Mouse (Mus musculus): Measurements from ENCODE around the gene Xrcc6. TPM values are rescaled to one million over a fixed set of nuclear protein-coding genes. Genes with fewer than 3 reads are reported as not detected.
A peak's percentile ranks its signal among the peaks of the same experiment; 100 is the strongest.

The Xrcc6 gene
- polyA plus RNA-seq, 1 experiment from 2014 or later = 46.0 TPM

GRCm38 (mm10) chr15:82011947-82012346, 24.3 kb downstream of the Xrcc6 start:
- H3K4me3 ChIP-seq (replicated peaks) = no peak overlapping the region
- no peaks in the 10 kb centered on the region for H3K27me3 ChIP-seq
- ATAC-seq = no peak
- no peaks in the 10 kb centered on the region for H3K9me3 ChIP-seq
- H3K4me1 ChIP-seq (replicated peaks) = peaks cover 26% of the 10 kb centered on the region
- no peaks in the 10 kb centered on the region for H3K36me3 ChIP-seq
- 92% methylated on average over 6 of the region's 6 CpGs for WGBS
- no peak overlapping the region for H3K4me2 ChIP-seq (replicated peaks)
- no peak overlapping the region for H3K27ac ChIP-seq
- no peak overlapping the region for H3K9ac ChIP-seq (replicated peaks)

GRCm38 (mm10) chr15:82014745-82015391, 27.2 kb downstream of the Xrcc6 start:
- ATAC-seq = no peak
- Histone ChIP-seq H3K27me3 (no peaks in the 10 kb centered on the region), H3K9me3 (no peaks in the 10 kb centered on the region), H3K36me3 (peaks cover 9% of the 10 kb centered on the region), H3K9ac (replicated peaks) (peak overlapping the region; percentile 90), H3K4me1 (replicated peaks) (peaks cover 32% of the 10 kb centered on the region), H3K27ac (peak overlapping the region; percentile 78), H3K4me3 (replicated peaks) (peak overlapping the region; percentile 85), H3K4me2 (replicated peaks) (peak overlapping the region; percentile 96)
- WGBS = 18% methylated on average over 9 of the region's 9 CpGs

GRCm38 (mm10) chr15:82015392-82016100, 27.9 kb downstream of the Xrcc6 start:
- Histone ChIP-seq H3K27me3 (no peaks in the 10 kb centered on the region), H3K9me3 (no peaks in the 10 kb centered on the region), H3K4me1 (replicated peaks) (peaks cover 32% of the 10 kb centered on the region), H3K27ac (peak overlapping the region; percentile 78), H3K36me3 (peaks cover 12% of the 10 kb centered on the region), H3K9ac (replicated peaks) (peak overlapping the region; percentile 90), H3K4me3 (replicated peaks) (peak overlapping the region; percentile 85), H3K4me2 (replicated peaks) (peak overlapping the region; percentile 96)
- peak; percentile 12 for ATAC-seq
- under 1% methylated on average over 37 of the region's 39 CpGs for WGBS

DNA sequence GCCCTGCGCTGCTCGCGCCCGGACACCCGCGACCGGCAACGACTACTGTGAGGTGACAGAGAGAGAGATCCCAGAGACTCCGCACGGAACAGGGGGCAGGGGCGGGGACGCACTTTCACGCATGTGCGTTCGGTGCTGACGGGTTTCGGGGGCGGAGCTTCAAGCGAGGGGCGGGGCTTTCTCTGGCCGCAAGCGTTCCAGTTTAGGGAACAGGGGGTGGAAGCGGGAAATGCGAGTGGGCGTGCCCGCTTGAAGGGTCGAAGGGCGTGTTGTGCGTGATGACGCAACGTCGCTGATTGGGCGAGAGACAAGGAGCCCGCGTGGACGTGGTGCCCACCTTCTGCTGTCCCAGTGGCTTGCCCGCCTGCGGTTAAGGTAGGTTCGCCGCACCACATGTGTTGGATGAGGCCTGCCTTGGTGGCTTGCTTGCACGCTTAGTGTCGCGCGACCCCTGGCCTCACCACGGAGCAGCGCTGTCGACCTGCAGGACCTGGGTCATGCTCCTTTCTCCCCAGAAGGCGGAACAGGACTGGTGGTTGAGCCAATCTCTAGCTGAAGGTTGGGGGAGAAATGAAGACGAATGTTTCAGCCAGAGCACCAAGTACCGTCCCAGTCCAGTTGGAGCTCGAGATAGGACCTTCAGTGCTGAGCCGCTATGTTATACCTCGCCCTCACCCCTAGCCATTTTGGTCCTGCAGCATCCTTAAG, 28.6 kb downstream of the Xrcc6 start:
- Histone ChIP-seq H3K9me3 (no peaks in the 10 kb centered on the region), H3K36me3 (peaks cover 12% of the 10 kb centered on the region), H3K27ac (peak overlapping the region; percentile 80), H3K4me1 (replicated peaks) (peaks cover 32% of the 10 kb centered on the region), H3K4me2 (replicated peaks) (peak overlapping the region; percentile 96), H3K4me3 (replicated peaks) (peak overlapping the region; percentile 85), H3K9ac (replicated peaks) (peak overlapping the region; percentile 90), H3K27me3 (no peaks in the 10 kb centered on the region)
- WGBS = under 1% methylated on average over 53 of the region's 53 CpGs
- peak; percentile 97 for ATAC-seq

DNA sequence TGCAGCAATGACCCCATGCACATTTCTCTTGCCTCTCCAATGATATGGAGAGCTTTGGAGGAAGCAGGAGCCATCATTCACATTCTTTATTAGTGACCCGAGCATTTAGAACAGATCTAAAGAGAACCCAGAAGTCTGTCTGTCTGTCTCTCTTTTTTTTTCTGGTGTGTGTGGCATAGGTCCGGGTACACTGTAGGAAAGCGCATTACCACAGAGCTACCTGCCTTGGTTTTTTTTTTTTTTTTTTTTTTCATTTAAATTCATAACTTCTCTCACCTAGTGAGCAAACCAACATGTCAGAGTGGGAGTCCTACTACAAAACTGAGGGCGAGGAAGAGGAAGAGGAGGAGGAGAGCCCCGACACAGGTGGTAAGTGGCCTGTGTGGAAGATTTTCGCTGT, 29.2 kb downstream of the Xrcc6 start:
- no peaks in the 10 kb centered on the region for H3K27me3 ChIP-seq
- peaks cover 32% of the 10 kb centered on the region for H3K4me1 ChIP-seq (replicated peaks)
- no peaks in the 10 kb centered on the region for H3K9me3 ChIP-seq
- peak overlapping the region; percentile 85 for H3K4me3 ChIP-seq (replicated peaks)
- H3K27ac ChIP-seq = peak overlapping the region; percentile 80
- peaks cover 16% of the 10 kb centered on the region for H3K36me3 ChIP-seq
- WGBS = 26% methylated on average over 6 of the region's 6 CpGs
- peak overlapping the region; percentile 79 for H3K9ac ChIP-seq (replicated peaks)
- ATAC-seq = no peak
- peak overlapping the region; percentile 96 for H3K4me2 ChIP-seq (replicated peaks)

DNA sequence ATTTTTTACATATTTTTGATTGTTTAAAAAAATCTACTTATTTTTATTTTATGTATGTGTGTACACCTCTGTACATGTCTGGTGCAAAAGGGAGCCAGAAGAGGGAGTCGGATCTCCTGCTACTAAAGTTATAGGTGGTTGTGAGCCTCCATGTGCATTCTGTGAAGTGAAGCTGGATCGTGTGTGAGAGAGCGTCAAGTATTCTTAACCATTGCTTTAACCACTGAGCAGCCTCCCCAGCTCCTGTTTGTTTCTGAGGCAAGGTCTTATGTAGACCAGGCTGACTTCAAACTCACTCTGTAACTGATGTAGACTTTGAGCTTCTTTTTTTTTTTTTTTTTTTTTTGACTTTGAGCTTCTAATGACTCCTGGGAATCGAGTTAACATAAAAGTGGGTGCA, 29.8 kb downstream of the Xrcc6 start:
- H3K36me3 ChIP-seq = peaks cover 23% of the 10 kb centered on the region
- no peak overlapping the region for H3K9ac ChIP-seq (replicated peaks)
- WGBS = 76% methylated on average over 4 of the region's 4 CpGs
- peaks cover 32% of the 10 kb centered on the region for H3K4me1 ChIP-seq (replicated peaks)
- H3K27me3 ChIP-seq = no peaks in the 10 kb centered on the region
- H3K4me2 ChIP-seq (replicated peaks) = no peak overlapping the region
- H3K4me3 ChIP-seq (replicated peaks) = no peak overlapping the region
- no peak overlapping the region for H3K27ac ChIP-seq
- no peaks in the 10 kb centered on the region for H3K9me3 ChIP-seq
- ATAC-seq = no peak

DNA sequence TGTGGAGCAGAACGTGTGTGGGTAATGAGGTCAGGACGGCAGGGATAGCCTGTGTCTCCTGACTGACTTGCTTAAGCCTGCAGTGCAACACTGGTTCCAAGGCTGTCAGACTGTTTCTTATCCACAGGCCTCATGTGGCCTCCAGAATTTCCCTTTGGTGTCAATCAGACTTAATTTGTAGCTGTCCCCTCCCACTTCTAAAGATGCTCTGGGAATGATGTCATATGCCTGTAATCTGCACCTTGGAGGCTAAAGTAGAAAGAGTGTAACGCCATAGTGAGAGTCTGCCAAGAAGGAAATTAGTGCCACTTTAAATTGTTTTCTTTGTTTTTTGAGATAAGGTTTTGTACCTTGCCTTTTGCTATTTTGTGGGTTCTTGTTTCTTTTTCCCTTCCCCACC, 31.7 kb downstream of the Xrcc6 start:
- WGBS = 90% methylated on average over 3 of the region's 3 CpGs
- Histone ChIP-seq H3K4me1 (replicated peaks) (peaks cover 23% of the 10 kb centered on the region), H3K27ac (no peak overlapping the region), H3K27me3 (no peaks in the 10 kb centered on the region), H3K4me3 (replicated peaks) (no peak overlapping the region), H3K9me3 (no peaks in the 10 kb centered on the region), H3K9ac (replicated peaks) (no peak overlapping the region), H3K36me3 (peaks cover 41% of the 10 kb centered on the region), H3K4me2 (replicated peaks) (no peak overlapping the region)
- ATAC-seq = no peak

GRCm38 (mm10) chr15:82022535-82023088, 35.0 kb downstream of the Xrcc6 start:
- Histone ChIP-seq H3K36me3 (peaks cover 74% of the 10 kb centered on the region), H3K4me3 (replicated peaks) (no peak overlapping the region), H3K4me2 (replicated peaks) (no peak overlapping the region), H3K9me3 (no peaks in the 10 kb centered on the region), H3K9ac (replicated peaks) (no peak overlapping the region), H3K27me3 (no peaks in the 10 kb centered on the region), H3K27ac (no peak overlapping the region), H3K4me1 (replicated peaks) (0 out of 2 replicates have a peak, but pooled peaks cover under 1% of the 10 kb centered on the region)
- 95% methylated on average over 13 of the region's 13 CpGs for WGBS
- ATAC-seq = no peak

DNA sequence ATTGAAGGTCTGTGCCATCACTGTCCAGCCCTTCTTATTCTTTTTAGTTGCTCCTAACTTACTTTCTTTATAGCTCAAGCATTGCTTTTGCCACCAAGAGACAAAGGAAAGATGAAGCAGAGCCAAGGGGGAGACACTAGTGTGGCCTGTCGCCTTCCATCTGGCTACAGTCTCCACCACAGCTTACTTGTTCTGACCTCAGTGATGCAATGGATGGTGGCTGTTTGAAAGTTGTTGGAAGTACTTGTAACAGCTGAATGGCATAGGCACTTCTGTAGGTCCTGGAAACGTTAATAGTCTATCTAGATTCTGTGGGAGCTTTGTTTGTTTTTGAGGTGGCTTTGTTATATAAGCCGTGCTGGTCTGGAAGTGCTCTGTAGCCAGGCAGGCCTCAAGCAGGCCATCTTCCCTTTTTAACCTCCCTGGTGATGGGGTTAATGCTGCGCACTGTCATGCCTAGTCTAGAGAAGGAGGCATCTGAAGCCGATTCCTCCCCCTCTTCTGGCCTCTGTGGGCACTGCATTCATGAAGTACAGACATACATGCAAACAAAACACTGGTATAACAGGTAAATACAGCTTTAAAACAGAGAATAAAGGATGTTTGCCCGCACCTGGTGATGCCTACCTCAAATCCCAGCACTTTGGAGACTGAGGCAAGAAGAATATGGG, 36.5 kb downstream of the Xrcc6 start:
- Histone ChIP-seq H3K27ac (no peak overlapping the region), H3K36me3 (peaks cover 85% of the 10 kb centered on the region), H3K9ac (replicated peaks) (no peak overlapping the region), H3K4me3 (replicated peaks) (no peak overlapping the region), H3K9me3 (no peaks in the 10 kb centered on the region), H3K4me2 (replicated peaks) (no peak overlapping the region), H3K4me1 (replicated peaks) (no peaks in the 10 kb centered on the region), H3K27me3 (no peaks in the 10 kb centered on the region)
- 88% methylated on average over 6 of the region's 6 CpGs for WGBS
- ATAC-seq = no peak

DNA sequence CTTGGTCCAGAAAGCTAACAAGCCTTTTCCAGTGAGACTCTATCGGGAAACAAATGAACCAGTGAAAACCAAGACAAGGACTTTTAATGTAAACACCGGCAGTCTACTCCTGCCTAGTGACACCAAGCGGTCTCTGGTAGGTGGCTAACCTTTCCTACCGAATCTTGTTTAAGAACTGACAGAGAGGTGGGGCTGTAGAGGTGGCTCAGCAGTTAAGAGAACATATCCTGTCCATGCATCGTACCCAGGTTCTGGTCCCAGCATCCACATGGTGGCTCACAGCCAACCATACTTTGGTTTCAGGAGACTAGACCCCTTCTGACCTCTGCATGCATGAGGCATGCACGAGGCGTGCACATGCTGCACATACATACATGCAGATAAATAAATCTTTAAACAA, 39.6 kb downstream of the Xrcc6 start:
- no peak for ATAC-seq
- Histone ChIP-seq H3K27me3 (no peaks in the 10 kb centered on the region), H3K9ac (replicated peaks) (no peak overlapping the region), H3K9me3 (no peaks in the 10 kb centered on the region), H3K4me3 (replicated peaks) (no peak overlapping the region), H3K36me3 (peaks cover 98% of the 10 kb centered on the region), H3K4me1 (replicated peaks) (no peaks in the 10 kb centered on the region), H3K27ac (no peak overlapping the region), H3K4me2 (replicated peaks) (no peak overlapping the region)
- 95% methylated on average over 7 of the region's 7 CpGs for WGBS

DNA sequence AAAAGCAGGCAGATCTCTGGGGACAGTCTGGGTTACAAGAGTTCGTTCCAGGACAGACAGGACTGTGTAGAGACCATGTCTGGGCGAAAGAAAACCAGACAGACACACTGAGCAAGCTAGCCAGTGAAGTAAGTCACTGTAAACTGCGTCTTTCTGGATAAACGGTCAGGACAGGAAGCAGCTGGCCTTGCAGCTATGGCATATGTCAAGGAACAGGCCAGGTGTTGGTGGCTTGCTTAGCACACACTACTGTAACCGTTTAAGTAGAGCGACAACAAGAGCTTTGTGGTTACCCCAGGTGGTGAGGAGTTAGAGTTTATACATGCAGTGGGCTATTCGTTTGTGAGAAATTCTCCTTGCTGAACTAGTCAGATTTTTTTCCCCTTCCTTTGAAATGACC, 40.1 kb downstream of the Xrcc6 start:
- H3K36me3 ChIP-seq = peaks cover 98% of the 10 kb centered on the region
- no peaks in the 10 kb centered on the region for H3K9me3 ChIP-seq
- no peak for ATAC-seq
- no peaks in the 10 kb centered on the region for H3K4me1 ChIP-seq (replicated peaks)
- 94% methylated on average over 7 of the region's 7 CpGs for WGBS
- H3K4me3 ChIP-seq (replicated peaks) = no peak overlapping the region
- no peak overlapping the region for H3K9ac ChIP-seq (replicated peaks)
- H3K27ac ChIP-seq = no peak overlapping the region
- no peaks in the 10 kb centered on the region for H3K27me3 ChIP-seq
- H3K4me2 ChIP-seq (replicated peaks) = no peak overlapping the region

Measured in midbrain, embryonic 13.5 days (tissue).